Mouse (Mus musculus) adrenal gland, adult 8-10 months (tissue): ENCODE measurements around the gene Gigyf1. TPM values are rescaled to one million over a fixed set of nuclear protein-coding genes. Genes with fewer than 3 reads are reported as not detected.
A peak's percentile ranks its signal among the peaks of the same experiment; 100 is the strongest.

Experiments used
- DNase-seq: peaks from one replicate; pipeline ENCODE4 v3.0.0; 2022
- total RNA-seq, 4 experiments: library from RNA; stranded (reverse); gene quantifications; 2 replicates each; pipeline ENCODE4 v1.2.4; 2022

The Gigyf1 gene
- total RNA-seq, 4 experiments from 2014 or later = 38.5 to 67.8 (median 56.6) TPM

- DNase-seq = no peak
Measured at GRCm38 (mm10) chr5:137514811-137515210, 3.5 kb upstream of the Gigyf1 start.

GRCm38 (mm10) chr5:137519691-137520550 lies 1.6 kb downstream of the Gigyf1 start:
- DNase-seq = no peak

DNA sequence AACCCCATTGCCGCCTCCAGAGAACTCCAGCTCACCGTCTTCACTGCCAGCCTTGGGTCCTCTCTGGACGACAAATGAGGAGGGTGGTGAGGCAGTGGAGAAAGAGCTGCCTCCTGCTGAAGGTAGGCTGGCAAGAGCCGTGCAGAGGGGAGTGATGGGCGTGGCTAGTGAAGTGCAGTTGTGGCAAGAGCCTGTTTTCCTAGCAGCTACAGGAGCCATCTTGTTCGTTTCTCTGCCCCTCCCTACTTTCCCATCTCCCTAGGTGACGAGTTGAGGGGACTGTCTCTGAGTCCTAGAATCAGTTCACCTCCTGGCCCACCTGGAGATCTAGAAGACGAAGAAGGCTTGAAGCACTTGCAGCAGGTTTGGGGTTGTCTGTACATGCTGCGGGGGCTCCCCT lies 3.5 kb downstream of the Gigyf1 start:
- no peak for DNase-seq

DNA sequence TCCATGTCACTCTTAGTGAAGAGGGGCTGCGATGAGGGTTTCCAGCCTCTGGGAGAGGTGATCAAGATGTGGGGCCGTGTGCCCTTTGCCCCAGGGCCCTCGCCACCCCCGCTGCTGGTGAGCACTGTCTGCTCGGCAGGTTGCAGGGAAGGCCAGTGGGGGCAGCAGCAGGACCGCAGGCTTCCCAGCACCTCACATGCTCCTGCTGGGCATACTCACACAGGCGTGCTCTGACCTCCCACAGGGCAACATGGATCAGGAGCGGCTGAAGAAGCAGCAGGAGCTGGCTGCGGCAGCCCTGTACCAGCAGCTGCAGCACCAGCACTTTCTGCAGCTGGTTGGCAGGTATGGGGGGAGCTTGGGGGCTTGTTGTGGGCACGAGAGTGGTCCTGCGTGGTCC lies 4.4 kb downstream of the Gigyf1 start:
- no peak for DNase-seq

DNA sequence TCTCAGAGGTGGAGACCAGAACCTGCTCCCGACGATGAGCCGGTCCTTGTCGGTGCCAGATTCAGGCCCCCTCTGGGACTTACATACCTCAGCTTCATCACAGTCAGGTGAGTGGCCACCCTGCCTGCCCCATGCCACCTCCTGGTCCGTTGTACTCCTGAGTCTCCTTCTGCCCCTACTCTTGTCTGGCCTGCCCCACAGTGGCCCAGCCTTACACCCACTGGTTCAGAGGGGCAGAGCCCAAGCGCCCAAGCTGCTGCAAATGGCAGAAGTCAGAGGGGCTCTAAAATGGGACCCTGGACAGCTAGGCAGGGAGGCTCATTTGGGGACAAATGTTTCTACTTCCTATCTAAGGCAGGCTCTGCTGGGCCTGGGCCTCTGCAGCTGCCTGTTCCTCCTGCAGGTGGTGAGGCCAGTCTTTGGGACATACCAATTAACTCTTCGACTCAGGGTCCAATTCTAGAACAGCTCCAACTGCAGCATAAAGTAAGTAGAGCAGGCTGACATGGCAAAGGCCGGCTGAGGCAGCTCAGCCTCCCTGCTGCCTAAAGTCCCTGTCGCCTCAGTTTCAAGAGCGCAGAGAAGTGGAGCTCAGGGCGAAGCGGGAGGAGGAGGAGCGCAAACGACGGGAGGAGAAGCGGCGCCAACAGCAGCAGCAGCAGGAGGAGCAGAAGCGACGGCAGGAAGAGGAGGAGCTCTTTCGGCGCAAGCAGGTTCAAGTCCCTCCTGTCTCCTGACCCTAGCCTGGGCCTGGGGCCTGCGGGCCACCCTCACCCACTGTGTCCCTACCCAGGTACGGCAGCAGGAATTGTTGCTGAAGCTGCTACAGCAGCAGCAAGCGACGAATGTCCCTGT lies 5.3 kb downstream of the Gigyf1 start:
- DNase-seq = no peak

- DNase-seq = no peak
Measured at GRCm38 (mm10) chr5:137524251-137524515, 5.8 kb downstream of the Gigyf1 start.

DNA sequence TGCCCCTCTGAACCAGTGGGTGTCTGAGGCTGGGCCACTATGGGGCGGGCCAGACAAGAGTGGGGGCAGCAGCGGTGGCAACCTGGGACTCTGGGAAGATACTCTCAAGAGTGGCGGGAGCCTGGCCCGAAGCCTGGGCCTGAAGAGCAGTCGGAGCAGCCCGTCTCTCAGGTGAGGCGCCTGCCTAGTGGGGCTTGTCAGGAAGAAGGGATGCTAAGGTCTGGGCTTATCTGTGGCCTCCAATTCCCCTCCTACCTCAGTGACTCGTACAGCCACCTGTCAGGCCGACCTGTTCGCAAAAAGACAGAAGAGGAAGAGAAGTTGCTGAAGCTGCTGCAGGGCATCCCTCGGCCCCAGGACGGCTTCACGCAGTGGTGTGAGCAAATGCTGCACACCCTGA lies 6.3 kb downstream of the Gigyf1 start:
- no peak for DNase-seq

- DNase-seq = no peak
Measured at GRCm38 (mm10) chr5:137525511-137525910, 7.2 kb downstream of the Gigyf1 start.

- DNase-seq = no peak
Measured at GRCm38 (mm10) chr5:137526192-137526936, 8.0 kb downstream of the Gigyf1 start.

DNA sequence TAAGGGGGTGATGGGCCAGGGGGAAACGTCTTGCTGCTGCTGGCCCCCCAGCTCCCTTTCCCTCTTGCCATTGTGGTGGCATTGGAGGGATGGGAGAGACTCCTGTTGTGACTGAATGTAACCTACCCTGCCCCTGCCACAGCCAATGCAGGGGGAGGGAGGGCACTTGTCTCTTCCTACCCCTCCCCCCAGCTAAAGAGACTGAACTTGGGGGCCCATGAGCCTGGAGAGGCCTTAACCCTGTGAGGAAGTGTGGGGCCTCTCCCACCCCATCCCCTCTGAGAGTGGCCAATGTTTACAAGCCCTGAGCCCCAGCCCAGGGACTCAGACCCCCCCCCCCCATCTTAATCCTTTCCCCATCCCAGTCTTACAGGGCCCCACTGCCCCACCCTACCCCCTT lies 9.1 kb downstream of the Gigyf1 start:
- DNase-seq = no peak

GRCm38 (mm10) chr5:137528247-137528968 lies 10.1 kb downstream of the Gigyf1 start:
- no peak for DNase-seq

DNA sequence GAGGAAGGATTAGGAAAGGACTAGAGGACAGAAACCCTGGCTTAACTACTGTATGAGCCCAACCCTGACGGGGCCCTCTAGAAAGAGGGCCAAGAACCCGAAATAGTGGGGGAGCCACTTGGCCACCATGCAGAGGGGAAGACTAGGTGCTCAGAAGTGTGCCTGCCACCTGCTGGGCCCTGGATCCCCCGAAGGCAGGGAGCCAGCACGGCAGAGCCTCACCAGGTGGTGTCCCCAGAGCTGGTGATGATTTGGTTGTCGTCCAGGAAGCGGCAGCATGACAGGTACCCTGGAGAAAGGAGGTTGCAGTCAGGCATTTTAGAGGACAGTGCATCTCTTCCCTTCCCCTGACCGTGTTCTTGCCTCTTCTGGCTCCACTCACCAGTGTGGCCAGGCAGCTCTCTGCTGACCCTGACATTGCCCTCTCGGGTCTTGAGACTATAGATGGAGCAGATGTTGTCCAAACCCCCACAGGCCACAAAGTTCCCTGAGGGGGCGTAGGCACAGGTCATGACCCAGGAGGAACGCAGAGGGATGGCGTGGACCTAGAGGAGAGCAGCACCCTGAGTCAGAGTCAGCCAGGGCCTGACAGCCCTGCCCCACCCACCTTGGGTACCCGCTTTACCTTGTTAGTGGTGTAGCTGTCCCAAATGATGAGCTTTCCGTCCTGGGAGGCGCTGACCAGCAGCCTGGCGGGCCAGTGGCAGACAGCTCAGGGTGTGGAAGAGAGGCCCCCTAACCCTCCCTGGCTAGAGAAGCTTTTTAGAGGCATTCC lies 11.1 kb downstream of the Gigyf1 start:
- DNase-seq = no peak

- DNase-seq = no peak
Measured at GRCm38 (mm10) chr5:137530075-137530474, 11.7 kb downstream of the Gigyf1 start.

DNA sequence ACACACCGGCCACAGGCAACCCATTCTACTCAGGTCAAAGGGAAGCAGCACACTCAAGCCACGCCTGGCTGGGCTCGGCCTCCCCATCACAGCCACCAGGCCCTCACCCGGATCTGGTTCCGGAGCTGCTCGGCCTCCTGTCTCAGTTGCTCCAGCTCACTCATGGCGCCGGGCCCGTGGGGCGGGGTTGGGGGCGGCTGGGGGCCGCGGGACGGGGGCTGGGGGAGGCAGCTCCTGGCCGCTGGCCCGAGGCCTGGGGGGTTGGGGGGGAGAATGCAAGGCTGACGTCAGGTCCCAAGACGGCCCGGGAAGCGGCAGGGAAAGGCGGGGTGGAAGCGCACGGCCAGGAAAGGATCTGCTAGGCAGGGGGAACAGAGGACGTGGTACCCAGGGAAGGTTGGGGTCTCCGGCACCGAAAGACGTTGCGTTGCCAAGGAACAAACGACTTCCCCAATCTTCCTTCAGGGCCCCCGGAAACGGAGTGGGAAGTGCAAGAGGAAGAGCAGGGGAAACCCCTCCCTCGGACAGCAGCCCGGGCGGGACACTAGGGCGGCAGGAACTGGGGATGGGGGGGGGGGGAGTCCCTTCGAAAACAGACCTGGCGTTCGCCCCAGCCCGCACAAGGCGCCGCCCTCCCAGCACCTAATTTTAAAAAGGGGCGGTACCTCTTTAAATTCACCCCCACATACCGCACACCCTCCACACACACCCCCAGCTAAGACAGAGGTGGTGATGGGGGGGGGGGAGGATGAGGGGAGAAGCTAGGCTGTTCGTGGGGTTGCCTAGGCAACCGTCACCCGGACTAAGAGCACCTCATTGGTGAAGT lies 12.5 kb downstream of the Gigyf1 start:
- no peak for DNase-seq

GRCm38 (mm10) chr5:137531414-137532130 lies 13.2 kb downstream of the Gigyf1 start:
- peak; percentile 63 for DNase-seq

GRCm38 (mm10) chr5:137532131-137532807 lies 13.9 kb downstream of the Gigyf1 start:
- DNase-seq = no peak

DNA sequence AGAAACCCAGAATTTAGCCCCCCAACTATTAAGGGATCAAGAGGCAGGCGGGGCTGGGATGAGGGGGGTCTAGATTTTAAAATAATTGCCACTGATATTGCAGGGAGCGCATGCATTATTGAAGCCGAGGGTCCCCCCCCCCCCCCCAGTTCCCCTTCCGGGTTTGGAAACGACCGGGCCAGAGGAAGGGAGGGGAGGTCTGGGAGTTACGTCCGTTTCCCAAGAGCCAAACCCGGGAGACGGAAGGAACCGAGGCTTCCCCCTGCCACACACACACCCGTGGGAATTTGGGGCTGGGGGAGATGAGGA lies 14.4 kb downstream of the Gigyf1 start:
- DNase-seq = no peak

GRCm38 (mm10) chr5:137533117-137533827 lies 14.9 kb downstream of the Gigyf1 start, which contains the start of the genes Epo and Gnb2:
Gene Epo (minus strand): TSS chr5:137533242.
Gene Gnb2 (minus strand): TSS chr5:137533510.
- DNase-seq = peak; percentile 97

- DNase-seq = no peak
Measured at GRCm38 (mm10) chr5:137534762-137535161, 16.4 kb downstream of the Gigyf1 start.
